Mouse (Mus musculus): ENCODE data around the gene Kxd1. TPM values are rescaled to one million over a fixed set of nuclear protein-coding genes. Genes with fewer than 3 reads are reported as not detected.
"Not testable (repeated sequence)": the region's sequence is repeated elsewhere in the genome, so short reads cannot be mapped to it uniquely, and the experiment has no call there.

Gene Kxd1
- polyA plus RNA-seq, 1 experiment from 2014 or later: 44.5 TPM

GRCm38 (mm10) chr8:70529299-70529698, 1.5 kb upstream of the Kxd1 start:
- no peak overlapping the region for H3K9ac ChIP-seq (replicated peaks)
- H3K9me3 ChIP-seq: no peaks in the 10 kb centered on the region
- no peaks in the 10 kb centered on the region for H3K27me3 ChIP-seq
- no peak for ATAC-seq
- peak overlapping the region; percentile 9; the same call in 1 of the 2 replicates for H3K4me2 ChIP-seq (replicated peaks)
- H3K36me3 ChIP-seq: peaks cover 47% of the 10 kb centered on the region
- no peak overlapping the region for H3K27ac ChIP-seq
- H3K4me3 ChIP-seq (replicated peaks): no peak overlapping the region
- H3K4me1 ChIP-seq (replicated peaks): peaks cover 33% of the 10 kb centered on the region
- 85% methylated on average over 5 of the region's 5 CpGs for WGBS

- Histone ChIP-seq H3K4me3 (replicated peaks) (peak overlapping the region; percentile 81), H3K4me2 (replicated peaks) (peak overlapping the region; percentile 87), H3K9me3 (no peaks in the 10 kb centered on the region), H3K36me3 (peaks cover 37% of the 10 kb centered on the region), H3K9ac (replicated peaks) (peak overlapping the region; percentile 92), H3K27me3 (no peaks in the 10 kb centered on the region), H3K4me1 (replicated peaks) (peaks cover 38% of the 10 kb centered on the region), H3K27ac (peak overlapping the region; percentile 88)
- no peak for ATAC-seq
- WGBS: 38% methylated on average over 13 of the region's 13 CpGs
Measured at GRCm38 (mm10) chr8:70528182-70528797, 534 bp upstream of the Kxd1 start.

- Histone ChIP-seq H3K36me3 (peaks cover 25% of the 10 kb centered on the region), H3K9ac (replicated peaks) (peak overlapping the region; percentile 92), H3K4me2 (replicated peaks) (peak overlapping the region; percentile 87), H3K4me1 (replicated peaks) (peaks cover 45% of the 10 kb centered on the region), H3K4me3 (replicated peaks) (peak overlapping the region; percentile 81), H3K9me3 (no peaks in the 10 kb centered on the region), H3K27ac (peak overlapping the region; percentile 88), H3K27me3 (no peaks in the 10 kb centered on the region)
- ATAC-seq: peak; percentile 28; the same call in 1 of the 2 replicates
- WGBS: 3% methylated on average over 8 of the region's 8 CpGs
Measured at GRCm38 (mm10) chr8:70527111-70527511, 645 bp downstream of the Kxd1 start.

GRCm38 (mm10) chr8:70522592-70523403, 5.0 kb downstream of the Kxd1 start:
- Histone ChIP-seq H3K27ac (peak overlapping the region; percentile 81), H3K4me1 (replicated peaks) (peaks cover 29% of the 10 kb centered on the region), H3K4me3 (replicated peaks) (peak overlapping the region; percentile 66), H3K27me3 (no peaks in the 10 kb centered on the region), H3K9me3 (no peaks in the 10 kb centered on the region), H3K9ac (replicated peaks) (peak overlapping the region; percentile 74), H3K4me2 (replicated peaks) (peak overlapping the region; percentile 81), H3K36me3 (peaks cover 21% of the 10 kb centered on the region)
- WGBS: under 1% methylated on average over 47 of the region's 51 CpGs
- peak; percentile 87 for ATAC-seq

- Histone ChIP-seq H3K4me3 (replicated peaks) (no peak overlapping the region), H3K27ac (no peak overlapping the region), H3K27me3 (no peaks in the 10 kb centered on the region), H3K4me1 (replicated peaks) (peaks cover 17% of the 10 kb centered on the region), H3K9ac (replicated peaks) (no peak overlapping the region), H3K9me3 (no peaks in the 10 kb centered on the region), H3K36me3 (peaks cover 43% of the 10 kb centered on the region), H3K4me2 (replicated peaks) (no peak overlapping the region)
- 55% methylated on average over 2 of the region's 2 CpGs for WGBS
- ATAC-seq: no peak
Measured at GRCm38 (mm10) chr8:70519606-70520005, 8.2 kb downstream of the Kxd1 start.

GRCm38 (mm10) chr8:70519043-70519442, 8.7 kb downstream of the Kxd1 start:
- Histone ChIP-seq H3K27me3 (no peaks in the 10 kb centered on the region), H3K27ac (no peak overlapping the region), H3K9ac (replicated peaks) (no peak overlapping the region), H3K4me1 (replicated peaks) (peaks cover 17% of the 10 kb centered on the region), H3K9me3 (no peaks in the 10 kb centered on the region), H3K4me2 (replicated peaks) (no peak overlapping the region), H3K4me3 (replicated peaks) (no peak overlapping the region), H3K36me3 (peaks cover 48% of the 10 kb centered on the region)
- WGBS: 97% methylated on average over 6 of the region's 6 CpGs
- no peak for ATAC-seq

GRCm38 (mm10) chr8:70517940-70518643, 9.7 kb downstream of the Kxd1 start:
- no peak overlapping the region for H3K4me3 ChIP-seq (replicated peaks)
- no peak for ATAC-seq
- peaks cover 57% of the 10 kb centered on the region for H3K36me3 ChIP-seq
- 72% methylated on average over 10 of the region's 10 CpGs for WGBS
- no peak overlapping the region for H3K9ac ChIP-seq (replicated peaks)
- no peaks in the 10 kb centered on the region for H3K9me3 ChIP-seq
- no peaks in the 10 kb centered on the region for H3K27me3 ChIP-seq
- no peak overlapping the region for H3K27ac ChIP-seq
- H3K4me2 ChIP-seq (replicated peaks): no peak overlapping the region
- peaks cover 13% of the 10 kb centered on the region for H3K4me1 ChIP-seq (replicated peaks)

GRCm38 (mm10) chr8:70513441-70513840, 14.3 kb downstream of the Kxd1 start:
- no peak for ATAC-seq
- H3K27ac ChIP-seq: no peak overlapping the region
- H3K4me1 ChIP-seq (replicated peaks): peaks cover 26% of the 10 kb centered on the region
- WGBS: 82% methylated on average over 2 of the region's 2 CpGs
- H3K9me3 ChIP-seq: no peaks in the 10 kb centered on the region
- peaks cover 54% of the 10 kb centered on the region for H3K36me3 ChIP-seq
- no peak overlapping the region for H3K4me3 ChIP-seq (replicated peaks)
- no peaks in the 10 kb centered on the region for H3K27me3 ChIP-seq
- H3K9ac ChIP-seq (replicated peaks): no peak overlapping the region
- no peak overlapping the region for H3K4me2 ChIP-seq (replicated peaks)

GRCm38 (mm10) chr8:70512253-70512903, 15.4 kb downstream of the Kxd1 start:
- peaks cover 53% of the 10 kb centered on the region for H3K36me3 ChIP-seq
- H3K9ac ChIP-seq (replicated peaks): no peak overlapping the region
- no peaks in the 10 kb centered on the region for H3K9me3 ChIP-seq
- H3K27ac ChIP-seq: no peak overlapping the region
- no peak overlapping the region for H3K4me3 ChIP-seq (replicated peaks)
- ATAC-seq: no peak
- WGBS: 92% methylated on average over 11 of the region's 11 CpGs
- H3K4me1 ChIP-seq (replicated peaks): peaks cover 28% of the 10 kb centered on the region
- no peak overlapping the region for H3K4me2 ChIP-seq (replicated peaks)
- H3K27me3 ChIP-seq: no peaks in the 10 kb centered on the region

GRCm38 (mm10) chr8:70511770-70512169, 16.0 kb downstream of the Kxd1 start:
- H3K27me3 ChIP-seq: no peaks in the 10 kb centered on the region
- WGBS: 95% methylated on average over 2 of the region's 2 CpGs
- no peak overlapping the region for H3K9ac ChIP-seq (replicated peaks)
- H3K4me3 ChIP-seq (replicated peaks): no peak overlapping the region
- H3K27ac ChIP-seq: no peak overlapping the region
- no peak for ATAC-seq
- peaks cover 28% of the 10 kb centered on the region for H3K4me1 ChIP-seq (replicated peaks)
- H3K36me3 ChIP-seq: peaks cover 56% of the 10 kb centered on the region
- no peaks in the 10 kb centered on the region for H3K9me3 ChIP-seq
- 0 out of 2 replicates have a peak overlapping the region, but pooled peaks have one; percentile 86 for H3K4me2 ChIP-seq (replicated peaks)

GRCm38 (mm10) chr8:70511174-70511573, 16.6 kb downstream of the Kxd1 start:
- Histone ChIP-seq H3K4me2 (replicated peaks) (peak overlapping the region; percentile 86), H3K36me3 (peaks cover 50% of the 10 kb centered on the region), H3K4me3 (replicated peaks) (peak overlapping the region; percentile 97), H3K9ac (replicated peaks) (peak overlapping the region; percentile 99; the same call in 1 of the 2 replicates), H3K27ac (peak overlapping the region; percentile 96; the same call in 1 of the 2 replicates), H3K4me1 (replicated peaks) (peaks cover 28% of the 10 kb centered on the region)
- not testable (repeated sequence) for H3K9me3 ChIP-seq, ATAC-seq, H3K27me3 ChIP-seq
- WGBS: 91% methylated on average over 6 of the region's 6 CpGs

Measured in midbrain, embryonic 13.5 days (tissue).